Mouse (Mus musculus): ENCODE results near the gene Ftl1. TPM values are rescaled to one million over a fixed set of nuclear protein-coding genes. Genes with fewer than 3 reads are reported as not detected.
A peak's percentile ranks its signal among the peaks of the same experiment; 100 is the strongest.

The Ftl1 gene
- total RNA-seq, 2 experiments from 2014 or later = 961 to 1,479 TPM

DNA sequence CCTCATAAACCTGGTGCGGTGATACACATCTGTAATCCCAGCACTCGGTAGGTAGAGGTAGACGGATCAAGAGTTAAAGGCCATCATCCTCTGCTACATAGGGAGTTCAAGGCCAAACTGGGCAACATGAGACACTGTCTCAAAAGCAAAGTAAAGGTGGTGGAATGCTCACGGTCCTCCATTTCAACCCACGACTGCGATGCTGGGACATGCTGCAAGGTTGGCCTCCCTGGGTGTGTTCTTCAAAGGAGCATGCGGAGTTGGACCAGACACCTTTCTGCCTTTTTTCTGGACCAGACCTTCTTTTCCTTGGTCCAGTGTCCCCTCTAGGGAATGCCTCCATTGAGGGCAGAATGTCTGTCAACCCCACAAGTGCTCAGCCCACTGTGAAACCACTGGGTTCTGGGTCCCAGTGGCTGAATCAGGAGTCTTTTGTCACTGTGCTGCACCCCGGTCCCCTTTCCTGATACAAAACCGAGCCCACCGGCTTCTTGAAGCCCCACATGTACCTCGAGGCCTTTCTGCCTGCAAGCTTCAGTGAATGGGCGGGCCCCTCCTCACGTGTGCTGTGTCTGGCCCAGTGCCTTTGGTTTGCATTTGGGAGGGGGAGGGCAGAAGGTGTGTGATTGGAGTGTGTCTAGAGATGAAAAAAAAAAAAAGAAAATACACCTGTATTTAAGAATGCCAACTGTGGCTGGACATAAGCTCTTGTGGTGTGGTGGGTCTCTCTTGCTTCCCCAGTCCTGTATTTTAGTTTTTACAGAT, 3.6 kb downstream of the Ftl1 start:
- no peak for ATAC-seq (replicated peaks; ENCODE audit: poor library complexity)

DNA sequence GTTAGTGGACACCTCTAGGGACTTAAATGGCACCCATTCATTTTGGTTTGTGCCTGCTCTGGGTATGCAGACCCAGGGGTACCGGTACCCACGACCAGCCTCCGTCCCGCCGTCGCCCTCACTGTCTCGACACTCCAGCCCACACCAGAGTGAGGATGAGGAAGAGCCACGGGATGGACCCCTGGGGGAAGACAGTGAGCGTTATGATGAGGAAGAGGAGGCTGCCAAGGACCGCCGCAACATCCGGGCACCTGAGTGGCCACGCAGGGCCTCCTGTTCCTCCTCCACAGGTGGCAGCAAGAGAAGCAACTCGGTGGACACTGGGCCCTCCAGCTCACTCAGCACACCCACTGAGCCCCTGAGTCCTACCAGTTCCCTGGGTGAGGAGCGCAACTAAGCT, 4.7 kb downstream of the Ftl1 start:
- no peak for ATAC-seq (replicated peaks; ENCODE audit: poor library complexity)

DNA sequence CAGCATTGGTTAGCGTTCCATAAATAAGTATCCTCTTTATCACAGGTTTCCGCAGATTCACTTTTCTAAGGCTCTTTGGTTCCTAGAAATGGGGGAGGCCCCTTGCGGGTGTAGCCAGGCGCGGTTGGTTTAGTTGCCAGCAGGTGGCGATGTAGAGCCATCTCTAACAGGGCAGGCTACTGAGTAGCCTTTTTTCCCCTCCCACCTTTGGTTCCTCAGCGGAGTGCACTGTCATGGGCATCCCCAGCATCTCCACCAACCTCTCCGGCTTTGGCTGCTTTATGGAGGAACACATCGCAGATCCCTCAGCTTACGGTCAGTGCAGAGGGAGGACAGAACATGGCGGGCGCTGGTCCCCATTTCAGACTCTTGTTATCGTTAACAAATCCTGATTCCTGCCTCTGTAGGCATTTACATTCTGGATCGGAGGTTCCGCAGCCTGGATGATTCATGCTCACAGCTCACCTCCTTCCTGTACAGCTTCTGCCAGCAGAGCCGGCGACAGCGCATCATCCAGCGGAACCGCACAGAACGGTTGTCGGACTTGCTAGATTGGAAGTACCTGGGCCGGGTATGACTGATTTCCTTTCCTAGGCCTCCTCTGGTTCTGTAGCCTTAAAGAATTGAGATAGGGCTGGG, 8.2 kb downstream of the Ftl1 start:
- peak; percentile 96 for ATAC-seq (replicated peaks; ENCODE audit: poor library complexity)

DNA sequence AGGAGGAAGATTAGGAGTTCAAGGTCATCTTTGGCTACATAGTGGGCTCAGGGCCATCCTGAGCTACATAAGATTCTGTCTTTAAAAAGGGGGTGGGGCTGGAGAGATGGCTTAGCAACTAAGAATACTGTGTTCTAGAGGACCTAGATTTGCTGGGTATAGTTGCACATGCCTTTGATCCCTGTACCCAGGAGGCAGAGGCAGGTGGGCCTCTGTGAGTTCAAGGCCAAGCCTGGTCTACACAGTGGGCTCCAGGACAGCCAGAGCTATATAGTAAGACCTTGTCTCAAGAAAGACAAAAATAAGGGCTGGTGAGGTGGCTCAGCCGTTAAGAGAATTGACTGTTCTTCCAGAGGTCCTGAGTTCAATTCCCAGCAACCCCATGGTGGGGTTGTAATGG, 9.7 kb downstream of the Ftl1 start:
- ATAC-seq (replicated peaks; ENCODE audit: poor library complexity) = no peak

DNA sequence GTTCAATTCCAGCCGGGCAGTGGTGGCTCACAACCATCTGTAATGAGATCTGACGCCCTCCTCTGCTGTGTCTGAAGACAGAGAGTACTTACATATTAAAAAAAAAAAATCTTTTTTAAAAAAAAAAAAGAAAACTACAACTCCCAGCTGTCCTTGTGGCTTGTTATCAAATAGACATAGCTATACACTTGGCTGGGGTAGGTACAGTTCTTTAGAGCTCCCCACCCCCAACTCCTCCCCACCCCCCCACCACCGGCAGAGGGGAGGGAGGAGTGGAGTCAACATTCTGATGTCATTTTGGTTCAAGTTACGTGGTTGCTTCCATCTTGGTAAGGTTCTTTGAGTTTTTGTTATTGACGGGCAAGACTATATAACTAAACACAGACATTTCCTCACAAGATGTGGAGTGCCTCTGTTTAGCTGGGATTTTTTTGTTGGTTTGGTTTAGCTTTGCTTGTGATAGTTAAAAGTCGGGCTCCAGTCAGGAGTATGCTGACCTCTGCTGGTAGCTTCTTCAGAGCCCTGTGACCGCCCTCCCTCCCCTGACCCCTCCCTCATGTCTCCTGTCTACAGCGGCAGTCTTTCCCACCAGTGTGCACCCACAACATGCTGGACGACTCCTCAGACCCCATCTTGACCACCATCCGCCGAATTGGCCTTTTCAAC, 12.2 kb downstream of the Ftl1 start:
- peak; percentile 79 for ATAC-seq (replicated peaks; ENCODE audit: poor library complexity)

DNA sequence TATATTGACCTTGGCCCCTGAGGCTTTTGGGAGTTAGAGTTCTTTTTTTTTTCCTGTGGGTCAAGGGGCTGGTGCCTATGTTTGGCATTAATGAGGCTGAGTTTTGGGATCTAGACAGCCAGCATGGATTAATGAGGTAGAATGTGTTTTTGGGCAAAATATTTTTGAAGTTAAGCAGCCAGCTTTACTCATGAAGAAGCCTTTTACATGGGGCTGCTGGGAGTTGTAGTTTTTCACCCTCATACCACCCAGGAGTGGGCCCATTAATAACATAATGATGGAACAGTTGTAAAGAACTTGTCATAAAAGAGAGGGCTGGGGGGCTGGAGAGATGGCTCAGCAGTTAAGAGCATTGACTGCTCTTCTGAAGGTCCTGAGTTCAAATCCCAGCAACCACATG, 13.1 kb downstream of the Ftl1 start:
- no peak for ATAC-seq (replicated peaks; ENCODE audit: poor library complexity)

DNA sequence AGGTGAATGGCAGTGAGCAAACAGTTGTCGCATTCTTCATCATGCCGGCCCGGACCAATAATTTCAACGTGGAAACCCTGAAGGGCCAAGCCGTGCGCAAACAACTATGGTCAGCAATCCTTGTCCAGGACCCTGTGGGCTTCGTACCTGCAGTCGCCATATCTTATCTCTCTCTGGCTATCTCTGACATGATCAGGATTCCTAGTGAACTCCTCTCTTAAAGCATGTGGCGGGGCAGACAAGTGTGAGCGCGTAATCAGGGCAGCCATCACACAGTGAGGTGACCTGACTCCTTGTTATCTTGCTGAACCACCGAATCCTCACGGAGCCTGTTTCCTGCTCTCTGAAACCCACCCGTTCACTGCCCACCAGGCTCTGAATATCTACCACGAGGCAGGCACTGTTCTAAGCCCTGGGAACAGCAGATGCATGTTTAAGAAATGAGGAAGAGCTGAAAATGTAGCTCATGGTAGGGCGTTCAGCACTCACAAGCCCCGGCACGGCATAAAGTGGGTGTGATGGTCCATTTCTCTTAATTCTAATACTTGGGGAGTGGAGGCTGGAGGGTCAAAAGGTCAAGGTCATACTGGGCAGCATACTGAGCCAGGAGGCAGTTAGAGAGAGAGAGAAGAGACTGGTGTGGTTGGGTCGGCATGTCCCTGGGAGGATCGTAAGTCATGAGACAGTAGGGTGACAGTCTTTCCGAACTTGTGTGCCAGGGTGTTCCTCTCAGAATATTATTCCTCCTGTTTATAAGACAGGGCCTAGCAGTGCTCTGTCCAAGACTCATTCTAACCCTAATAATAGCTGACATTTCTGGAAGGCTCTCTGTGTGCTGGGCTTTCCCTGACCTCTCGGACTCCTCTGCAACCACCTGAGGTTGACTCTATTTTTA, 15.9 kb downstream of the Ftl1 start:
- no peak for ATAC-seq (replicated peaks; ENCODE audit: poor library complexity)

DNA sequence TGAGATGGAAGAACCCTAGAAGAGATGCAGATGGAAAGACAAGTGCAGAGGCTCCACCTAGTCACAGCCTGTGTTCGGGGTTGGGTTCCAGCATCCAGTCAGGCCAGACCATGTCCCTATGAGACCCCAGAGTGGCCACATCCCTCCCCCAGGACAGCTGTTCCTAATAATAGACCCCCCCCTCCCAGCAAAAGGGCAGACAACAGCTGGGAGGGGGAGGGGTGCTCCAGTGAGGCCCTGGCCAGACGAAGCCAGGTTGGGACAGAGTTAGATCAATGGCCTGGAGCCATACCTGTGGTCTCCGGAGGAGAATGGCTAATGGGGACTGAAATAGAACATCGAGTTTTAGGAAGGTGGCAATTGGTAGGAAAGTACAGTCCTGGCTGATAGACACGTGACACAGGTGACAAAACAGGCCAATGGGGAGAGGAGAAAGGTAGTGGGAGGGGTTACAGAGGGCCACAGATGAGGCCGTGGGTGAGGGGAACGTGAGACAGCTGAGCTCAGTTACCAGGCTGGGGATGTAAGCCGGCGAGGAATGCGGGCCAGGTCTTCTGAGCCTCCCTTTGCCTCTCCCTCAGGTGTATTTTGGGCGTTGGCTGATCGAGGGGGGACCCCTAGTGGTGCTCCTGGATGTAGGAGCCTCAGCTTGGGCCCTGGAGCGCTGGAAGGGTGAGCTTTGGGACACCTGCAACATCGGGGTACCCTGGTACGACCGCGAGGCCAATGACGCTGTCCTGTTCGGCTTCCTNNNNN, 22.0 kb downstream of the Ftl1 start, which contains the start of gene Ruvbl2:
Gene Ruvbl2, minus strand, starts transcription at position 576 of the 756 bp plus-strand sequence.
- no peak for ATAC-seq (replicated peaks; ENCODE audit: poor library complexity)

DNA sequence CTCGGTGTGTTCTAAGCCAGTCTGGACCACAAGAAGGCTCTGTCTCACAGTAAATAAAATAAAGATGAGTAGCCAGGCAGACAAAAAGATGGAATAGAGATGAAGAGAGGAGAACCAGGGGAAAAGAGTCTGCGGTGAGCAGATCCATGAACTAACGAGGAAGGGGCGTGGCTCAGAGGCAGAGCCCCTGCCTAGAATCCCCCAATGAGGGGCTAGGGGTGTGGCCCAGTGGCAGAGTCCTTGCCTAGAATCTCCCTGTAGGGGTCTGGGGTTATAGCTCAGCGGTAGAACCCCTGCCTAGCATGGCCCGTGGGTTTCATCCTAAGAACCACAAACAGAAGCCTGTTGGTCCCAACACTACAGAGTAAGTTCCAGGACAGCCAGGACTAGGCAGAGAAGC, 22.6 kb downstream of the Ftl1 start:
- ATAC-seq (replicated peaks; ENCODE audit: poor library complexity) = no peak

DNA sequence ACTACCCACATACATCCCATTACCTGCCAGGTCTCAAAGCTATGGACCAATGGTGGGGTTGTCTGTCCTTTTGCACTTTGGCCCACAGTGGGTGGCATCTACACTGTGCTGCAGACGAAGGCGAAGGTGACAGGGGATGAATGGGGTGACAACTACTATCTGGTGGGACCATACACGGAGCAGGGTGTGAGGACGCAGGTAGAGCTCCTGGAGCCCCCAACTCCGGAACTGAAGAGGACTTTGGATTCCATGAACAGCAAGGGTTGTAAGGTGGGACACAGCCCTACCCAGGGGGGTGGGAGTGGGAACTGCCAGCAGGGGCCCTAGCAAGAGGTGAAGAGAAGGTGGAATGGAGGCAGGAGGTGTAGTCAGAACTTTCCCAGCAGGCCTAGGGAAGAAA, 23.2 kb downstream of the Ftl1 start:
- no peak for ATAC-seq (replicated peaks; ENCODE audit: poor library complexity)

DNA sequence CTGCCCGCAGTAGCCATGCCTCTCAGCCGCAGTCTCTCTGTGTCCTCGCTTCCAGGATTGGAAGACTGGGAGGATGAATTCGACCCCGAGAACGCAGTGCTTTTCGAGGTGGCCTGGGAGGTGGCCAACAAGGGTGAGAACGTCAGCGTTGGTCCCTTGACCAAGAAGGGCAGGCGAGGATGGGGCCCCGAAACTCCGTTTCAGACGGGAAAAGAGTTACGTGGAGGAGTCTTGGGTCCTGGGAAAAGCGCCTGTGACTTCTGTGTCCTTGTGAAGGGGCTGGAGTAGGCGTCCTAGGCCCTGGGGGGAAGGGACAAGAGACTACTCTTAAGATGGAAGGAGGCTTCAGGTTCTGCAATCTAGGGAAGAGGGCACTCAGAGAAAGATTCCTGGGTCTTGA, 24.6 kb downstream of the Ftl1 start:
- no peak for ATAC-seq (replicated peaks; ENCODE audit: poor library complexity)

DNA sequence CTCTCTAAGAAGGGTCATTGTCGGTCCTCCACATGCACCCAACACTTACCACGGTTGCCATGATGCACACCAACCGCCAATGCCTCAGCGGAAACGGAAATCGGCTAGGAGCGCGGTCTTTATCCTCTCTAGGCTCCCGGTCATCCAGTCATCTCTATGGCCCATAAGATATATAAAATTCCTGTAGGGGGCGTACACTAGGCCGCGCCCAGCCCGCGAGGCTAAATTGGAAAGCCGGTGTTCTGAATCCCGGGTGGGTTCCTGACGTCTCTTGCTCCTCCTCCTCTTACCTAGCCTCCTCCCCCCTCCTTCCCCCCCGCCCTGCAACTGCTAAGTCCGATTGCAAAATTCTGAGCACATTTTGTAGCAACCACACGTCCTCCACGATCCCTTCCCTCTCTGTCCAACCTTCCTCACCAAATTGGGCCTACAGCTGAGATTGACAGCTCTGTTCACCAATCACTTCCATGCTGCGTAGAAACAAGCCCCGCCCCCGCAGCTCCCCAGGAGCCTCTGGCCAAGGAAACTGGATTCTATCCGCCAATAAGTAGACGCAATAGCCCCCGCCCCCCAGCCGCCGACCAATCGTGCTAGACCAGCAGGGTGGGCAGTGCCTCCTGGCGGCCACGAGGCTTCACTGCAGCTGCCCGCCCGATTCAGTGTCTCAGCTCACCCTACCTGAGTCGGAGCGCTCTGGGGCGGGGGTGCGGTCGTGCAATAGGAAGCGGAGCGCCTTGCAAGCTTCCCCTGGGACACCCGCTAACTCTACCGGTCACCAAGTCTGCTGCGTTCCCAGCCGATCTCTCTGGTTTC, 25.3 kb downstream of the Ftl1 start, which contains the start of gene Gys1:
Gene Gys1, plus strand, starts transcription at position 642 of the 813 bp plus-strand sequence.
- ATAC-seq (replicated peaks; ENCODE audit: poor library complexity) = peak; percentile 88

DNA sequence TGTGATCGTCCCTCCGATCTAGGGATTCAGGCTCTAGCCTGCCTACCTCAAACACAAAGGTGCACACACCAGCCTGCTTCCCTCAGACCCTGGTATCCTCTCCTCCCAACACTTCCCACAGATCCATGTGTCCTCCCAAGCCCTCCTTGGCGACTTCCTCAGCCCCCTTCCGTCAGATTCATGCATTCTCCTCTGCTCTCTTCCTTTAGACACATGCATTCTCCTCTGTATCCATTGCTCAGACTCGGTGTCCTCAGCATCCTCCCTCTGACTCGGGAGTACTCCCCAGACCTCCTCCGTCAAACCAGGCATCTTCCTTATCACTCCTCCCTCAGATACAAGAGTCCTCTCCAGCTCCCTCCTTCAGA, 25.9 kb downstream of the Ftl1 start:
- ATAC-seq (replicated peaks; ENCODE audit: poor library complexity) = no peak

DNA sequence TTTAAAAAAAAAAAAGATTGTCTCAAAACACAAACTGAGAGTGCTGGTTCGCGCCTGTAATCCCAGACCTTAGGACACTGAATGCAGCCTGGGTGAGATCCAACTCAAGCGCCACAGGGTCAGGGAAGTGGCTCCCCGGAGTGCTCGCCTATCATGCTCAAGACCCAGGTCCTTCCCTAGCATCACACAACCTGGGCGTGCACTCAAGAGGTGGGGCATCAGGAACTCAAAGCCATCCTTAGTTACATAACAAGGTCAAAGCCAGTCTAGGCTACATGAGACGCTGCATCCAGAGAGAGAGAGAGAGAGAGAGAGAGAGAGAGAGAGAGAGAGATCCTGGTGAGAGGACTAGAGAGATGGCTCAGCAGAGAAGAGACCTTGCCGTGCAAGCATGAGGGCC, 33.1 kb downstream of the Ftl1 start:
- ATAC-seq (replicated peaks; ENCODE audit: poor library complexity) = no peak

DNA sequence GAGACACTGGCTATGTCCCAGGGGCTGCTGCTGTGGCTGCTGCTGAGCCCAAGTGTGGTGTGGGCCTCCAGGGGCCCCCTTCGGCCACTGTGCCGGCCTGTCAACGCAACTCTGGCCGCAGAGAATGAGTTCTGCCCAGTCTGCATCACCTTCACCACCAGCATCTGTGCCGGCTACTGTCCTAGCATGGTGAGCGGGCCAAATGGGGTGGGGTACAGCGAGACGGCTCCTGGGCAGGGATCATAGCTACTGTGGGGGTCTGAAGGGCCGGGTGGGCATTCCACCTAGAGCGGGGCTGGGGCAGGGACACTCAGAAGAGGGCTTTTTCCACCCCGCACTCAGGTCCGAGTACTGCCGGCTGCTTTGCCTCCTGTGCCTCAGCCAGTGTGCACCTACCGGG, 38.5 kb downstream of the Ftl1 start:
- no peak for ATAC-seq (replicated peaks; ENCODE audit: poor library complexity)

DNA sequence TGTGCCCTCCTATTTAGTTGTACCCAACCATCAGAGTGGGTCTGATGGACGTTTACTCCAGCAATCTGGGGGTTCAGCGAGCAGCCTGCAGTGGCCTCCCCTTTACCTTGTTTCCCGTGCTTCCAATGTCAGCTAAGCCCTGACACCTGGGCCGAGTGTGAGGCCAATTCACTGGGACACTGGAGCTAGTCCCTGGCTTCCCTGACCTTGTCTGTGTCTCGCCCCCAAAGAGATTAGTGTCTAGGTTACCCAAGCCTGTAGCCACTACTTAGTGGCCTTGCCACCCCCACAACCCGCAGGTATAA, 39.1 kb downstream of the Ftl1 start, which contains the start of gene Lhb:
Gene Lhb, plus strand, starts transcription at position 206 of the 305 bp plus-strand sequence.
- no peak for ATAC-seq (replicated peaks; ENCODE audit: poor library complexity)

DNA sequence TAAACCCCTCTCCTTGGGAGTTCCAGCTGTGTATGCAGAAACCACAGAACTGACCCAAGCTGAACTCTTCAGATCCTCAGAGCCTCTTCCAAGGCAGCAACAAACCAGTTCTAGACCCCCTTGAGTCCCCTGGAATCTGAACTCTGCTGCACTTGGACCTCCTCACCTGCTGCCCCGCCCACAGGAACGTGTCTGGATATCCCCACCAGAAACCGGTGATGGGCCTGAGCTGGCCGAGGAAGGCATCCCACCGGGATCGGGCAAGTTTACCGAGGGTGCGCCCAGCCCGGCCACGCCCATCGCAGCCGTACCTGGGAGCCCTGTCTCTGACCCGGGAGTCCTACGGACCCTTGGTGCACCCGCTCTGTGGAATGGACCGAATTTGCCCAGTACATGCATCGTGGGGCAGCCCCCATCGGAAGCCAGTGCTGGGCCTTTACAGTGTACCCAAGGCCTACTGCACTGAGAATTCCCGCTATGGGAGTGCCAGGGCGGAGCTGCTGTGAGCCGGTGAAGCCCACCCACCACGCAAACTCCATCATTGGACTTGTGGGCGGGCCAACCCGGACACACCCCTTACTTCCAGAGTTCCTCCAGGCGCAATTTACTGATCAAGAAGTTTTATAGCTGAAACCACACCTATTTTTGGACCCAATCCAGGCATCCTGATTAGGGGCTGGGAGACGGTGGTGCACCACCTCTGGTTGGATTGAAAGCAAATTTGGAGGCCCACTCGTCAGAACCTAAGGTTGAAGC, 39.6 kb downstream of the Ftl1 start:
- ATAC-seq (replicated peaks; ENCODE audit: poor library complexity) = no peak

DNA sequence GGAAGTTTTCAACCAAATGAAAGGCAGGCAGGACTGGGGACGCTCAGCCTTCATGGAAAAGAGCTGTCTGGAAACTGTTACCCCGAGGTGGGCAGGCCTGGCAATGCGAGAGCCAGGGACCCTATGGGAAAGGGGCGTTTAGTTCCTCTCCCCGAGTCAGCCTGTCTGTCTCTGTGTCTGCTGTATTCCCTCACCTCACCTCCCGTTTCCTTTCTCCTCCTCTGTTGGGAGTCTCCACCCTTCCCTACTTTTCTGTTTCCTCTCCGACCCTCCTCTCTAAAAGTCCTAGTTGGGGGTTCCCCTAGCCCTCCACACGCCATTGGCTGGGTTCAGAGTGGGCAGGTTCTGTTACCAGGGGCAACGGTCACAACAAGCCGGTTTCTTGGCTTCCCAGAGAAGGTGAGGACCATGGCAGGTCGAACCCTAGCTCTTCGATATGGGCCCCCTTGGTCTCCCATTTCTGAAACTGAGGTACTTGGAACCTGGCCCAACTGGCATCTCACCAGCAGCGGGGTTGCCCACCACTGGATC, 41.7 kb downstream of the Ftl1 start:
- no peak for ATAC-seq (replicated peaks; ENCODE audit: poor library complexity)

DNA sequence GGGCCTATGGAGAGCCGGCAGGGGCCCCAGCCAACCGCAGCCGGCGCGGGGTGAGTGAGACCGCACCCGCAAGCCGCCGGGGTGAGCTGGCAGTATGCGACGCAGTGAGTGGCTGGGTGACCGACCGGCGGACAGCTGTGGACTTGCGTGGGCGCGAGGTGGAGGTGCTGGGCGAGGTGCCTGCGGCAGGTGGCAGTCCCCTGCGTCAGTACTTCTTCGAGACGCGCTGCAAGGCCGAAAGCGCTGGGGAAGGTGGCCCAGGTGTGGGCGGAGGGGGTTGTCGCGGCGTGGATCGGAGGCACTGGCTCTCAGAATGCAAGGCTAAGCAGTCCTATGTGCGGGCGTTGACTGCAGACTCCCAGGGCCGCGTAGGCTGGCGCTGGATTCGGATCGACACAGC, 44.0 kb downstream of the Ftl1 start:
- ATAC-seq (replicated peaks; ENCODE audit: poor library complexity) = no peak

Measured in megakaryocyte progenitor cell, adult 5-6 weeks (primary cell).